Mouse (Mus musculus) heart, embryonic 14.5 days (tissue): ENCODE results near the gene Ablim2. TPM values are rescaled to one million over a fixed set of nuclear protein-coding genes. Genes with fewer than 3 reads are reported as not detected.

Experiments used
- ATAC-seq: fragments of 200-750 bp; cut with Nextera tagmentation; 2 replicates; pipeline ENCODE4 v1.8.0; 2017; ENCODE audit warnings: low read depth, moderate TSS enrichment; ENCODE audit not compliant: insufficient number of reproducible peaks, insufficient read depth, low FRiP score
- H3K27ac ChIP-seq, 2 experiments: fragments of 200-500 bp in 1 of 2; fragments of 300-500 bp in 1 of 2; sonication (generic) in 1 of 2; replicated peaks in 1 of 2; 2 replicates each; pipeline ENCODE4 v1.5.1; 2012 to 2014; ENCODE audit warnings: low read depth in 2 of 2, low read length in 2 of 2, control low read depth in 1 of 2, mild to moderate bottlenecking in 1 of 2, mixed read lengths in 1 of 2; ENCODE audit not compliant: control insufficient read depth in 1 of 2, insufficient read depth in 1 of 2
- H3K27me3 ChIP-seq: fragments of 300-500 bp; sonication (generic); 2 replicates; pipeline ENCODE4 v1.6.1; 2014; ENCODE audit warnings: mild to moderate bottlenecking, low read length, control low read depth; ENCODE audit not compliant: control insufficient read depth, insufficient read depth
- H3K36me3 ChIP-seq: fragments of 300-500 bp; sonication (generic); 2 replicates; pipeline ENCODE4 v1.6.1; 2014; ENCODE audit warnings: mild to moderate bottlenecking, control low read depth, low read length, mixed read lengths; ENCODE audit not compliant: control insufficient read depth, insufficient read depth
- H3K4me1 ChIP-seq, 2 experiments: fragments of 200-500 bp in 1 of 2; fragments of 300-500 bp in 1 of 2; sonication (generic) in 1 of 2; 2 replicates each; pipeline ENCODE4 v1.6.1; 2012 to 2014; ENCODE audit warnings: low read length in 2 of 2, control low read depth in 1 of 2, mixed read lengths in 1 of 2; ENCODE audit not compliant: control insufficient read depth in 2 of 2, insufficient read depth in 2 of 2
- H3K4me2 ChIP-seq: fragments of 300-500 bp; sonication (generic); 2 replicates; pipeline ENCODE4 v1.6.1; 2014; ENCODE audit warnings: mild to moderate bottlenecking, low read length
- H3K4me3 ChIP-seq, 2 experiments: fragments of 200-500 bp in 1 of 2; fragments of 300-500 bp in 1 of 2; sonication (generic) in 1 of 2; 2 replicates each; pipeline ENCODE4 v1.5.1; 2012 to 2014; ENCODE audit warnings: low read length in 2 of 2, mild to moderate bottlenecking in 2 of 2, control low read depth in 1 of 2, low read depth in 1 of 2, moderate library complexity in 1 of 2; ENCODE audit not compliant: control insufficient read depth in 1 of 2, insufficient read depth in 1 of 2
- H3K9ac ChIP-seq: fragments of 300-500 bp; sonication (generic); 2 replicates; pipeline ENCODE4 v1.6.1; 2014; ENCODE audit warnings: mild to moderate bottlenecking, low read length
- H3K9me3 ChIP-seq: fragments of 300-500 bp; sonication (generic); 2 replicates; pipeline ENCODE4 v1.6.1; 2016; ENCODE audit warnings: low read length, control low read depth; ENCODE audit not compliant: control insufficient read depth
- WGBS: fragments of 180-500 bp; shearing (Covaris S2); extraction: QIAGEN DNeasy Blood & Tissue Kit; methylation state at CpG from one replicate; pipeline ENCODE4 v1.1.7; 2014; 5-methylcytosine and 5-hydroxymethylcytosine counted together
- polyA plus RNA-seq: library from polyadenylated mRNA; unstranded; fragments of >200 nt; fragmentation: Nextera tagmentation; extraction: Ambion mirVana; gene quantifications from 2 replicates; pipeline ENCODE4 v1.2.1, GENCODE M21; 2014

Ablim2 gene
- polyA plus RNA-seq, 1 experiment from 2014 or later, result 4.0 TPM

GRCm38 (mm10) chr5:35770246-35770645 lies 12.6 kb downstream of the Ablim2 start:
- Histone ChIP-seq H3K4me1 (peaks cover 56 to 68% of the 10 kb centered on the region in 2 experiments), H3K4me2 (no peak overlapping the region), H3K36me3 (no peaks in the 10 kb centered on the region), H3K9ac (no peak overlapping the region), H3K27me3 (no peaks in the 10 kb centered on the region), H3K9me3 (no peaks in the 10 kb centered on the region), H3K27ac (peak overlapping the region in 1 of 2 experiments; percentile 70; a peak in 2 of 4 replicates), H3K4me3 (no peak overlapping the region)
- 87% methylated on average over 2 of the region's 2 CpGs for WGBS
- no peak for ATAC-seq

GRCm38 (mm10) chr5:35770891-35771663 lies 13.4 kb downstream of the Ablim2 start:
- peak overlapping the region; percentile 39 for H3K4me2 ChIP-seq
- peak overlapping the region; percentile 46 to 70 for H3K27ac ChIP-seq
- 21% methylated on average over 14 of the region's 14 CpGs for WGBS
- H3K36me3 ChIP-seq, result no peaks in the 10 kb centered on the region
- no peaks in the 10 kb centered on the region for H3K9me3 ChIP-seq
- ATAC-seq, result peak; percentile 45; the same call in 1 of the 2 replicates
- no peak overlapping the region for H3K9ac ChIP-seq
- peaks cover 55 to 75% of the 10 kb centered on the region in 2 experiments for H3K4me1 ChIP-seq
- no peaks in the 10 kb centered on the region for H3K27me3 ChIP-seq
- no peak overlapping the region for H3K4me3 ChIP-seq

GRCm38 (mm10) chr5:35773274-35774136 lies 15.8 kb downstream of the Ablim2 start:
- Histone ChIP-seq H3K27me3 (no peaks in the 10 kb centered on the region), H3K9me3 (no peaks in the 10 kb centered on the region), H3K4me3 (no peak overlapping the region), H3K27ac (peak overlapping the region in 1 of 2 experiments; percentile 46; a peak in 2 of 4 replicates), H3K4me2 (no peak overlapping the region), H3K9ac (no peak overlapping the region), H3K4me1 (peaks cover 34 to 57% of the 10 kb centered on the region in 2 experiments), H3K36me3 (no peaks in the 10 kb centered on the region)
- ATAC-seq, result no peak
- WGBS, result 67% methylated on average over 13 of the region's 13 CpGs

GRCm38 (mm10) chr5:35774137-35774424 lies 16.4 kb downstream of the Ablim2 start:
- Histone ChIP-seq H3K4me1 (peaks cover 30 to 54% of the 10 kb centered on the region in 2 experiments), H3K9ac (no peak overlapping the region), H3K9me3 (no peaks in the 10 kb centered on the region), H3K36me3 (no peaks in the 10 kb centered on the region), H3K4me2 (no peak overlapping the region), H3K27me3 (no peaks in the 10 kb centered on the region), H3K4me3 (no peak overlapping the region), H3K27ac (peak overlapping the region in 1 of 2 experiments; percentile 46; a peak in 1 of 4 replicates)
- no peak for ATAC-seq
- WGBS, result 73% methylated on average over 6 of the region's 6 CpGs

- Histone ChIP-seq H3K27me3 (no peaks in the 10 kb centered on the region; the same call in 1 of the 2 replicates), H3K9me3 (0 out of 2 replicates have a peak, but pooled peaks cover 4% of the 10 kb centered on the region), H3K27ac (no peak overlapping the region), H3K4me2 (no peak overlapping the region), H3K4me1 (peaks cover 11 to 15% of the 10 kb centered on the region in 2 experiments; a peak in 2 of 4 replicates), H3K9ac (no peak overlapping the region), H3K36me3 (no peaks in the 10 kb centered on the region), H3K4me3 (no peak overlapping the region)
- 75% methylated on average over 3 of the region's 3 CpGs for WGBS
- ATAC-seq, result no peak
These were observed 23.4 kb downstream of the Ablim2 start for GRCm38 (mm10) chr5:35781116-35781515.

- Histone ChIP-seq H3K36me3 (no peaks in the 10 kb centered on the region), H3K27ac (no peak overlapping the region), H3K4me3 (no peak overlapping the region), H3K4me2 (no peak overlapping the region), H3K27me3 (no peaks in the 10 kb centered on the region; the same call in 1 of the 2 replicates), H3K4me1 (peaks cover 15 to 21% of the 10 kb centered on the region in 2 experiments; a peak in 3 of 4 replicates), H3K9me3 (0 out of 2 replicates have a peak, but pooled peaks cover 4% of the 10 kb centered on the region), H3K9ac (no peak overlapping the region)
- ATAC-seq, result no peak
- 61% methylated on average over 10 of the region's 10 CpGs for WGBS
These were observed 25.0 kb downstream of the Ablim2 start for GRCm38 (mm10) chr5:35782648-35783180.

GRCm38 (mm10) chr5:35785853-35786252 lies 28.2 kb downstream of the Ablim2 start:
- Histone ChIP-seq H3K27ac (no peak overlapping the region), H3K4me2 (no peak overlapping the region), H3K27me3 (no peaks in the 10 kb centered on the region; the same call in 1 of the 2 replicates), H3K4me1 (peaks cover 7% of the 10 kb centered on the region in 2 experiments; a peak in 2 of 4 replicates), H3K9me3 (0 out of 2 replicates have a peak, but pooled peaks cover 4% of the 10 kb centered on the region), H3K4me3 (no peak overlapping the region), H3K9ac (no peak overlapping the region), H3K36me3 (no peaks in the 10 kb centered on the region)
- ATAC-seq, result no peak
- 61% methylated on average over 7 of the region's 7 CpGs for WGBS
